Mouse (Mus musculus) neural tube, embryonic 11.5 days (tissue): ENCODE measurements around the gene Foxn3. TPM values are rescaled to one million over a fixed set of nuclear protein-coding genes. Genes with fewer than 3 reads are reported as not detected.

Experiments used
- ATAC-seq: fragments of 200-750 bp; cut with Nextera tagmentation; 2 replicates; pipeline ENCODE4 v1.8.0; 2017; ENCODE audit warnings: moderate number of reproducible peaks, mild to moderate bottlenecking, moderate TSS enrichment, moderate library complexity; ENCODE audit not compliant: insufficient read depth, low FRiP score, low TSS enrichment
- DNase-seq: peaks from one replicate; pipeline ENCODE4 v3.0.0-alpha.2; 2015; ENCODE audit warnings: low spot score
- H3K27ac ChIP-seq: fragments of 300-500 bp; sonication (generic); 2 replicates; pipeline ENCODE4 v1.5.1; 2014; ENCODE audit warnings: low read depth, mild to moderate bottlenecking, low read length
- H3K27me3 ChIP-seq: fragments of 300-500 bp; sonication (generic); 2 replicates; pipeline ENCODE4 v1.6.1; 2014; ENCODE audit warnings: mild to moderate bottlenecking, low read length, mixed read lengths; ENCODE audit not compliant: control insufficient read depth, insufficient read depth
- H3K36me3 ChIP-seq: fragments of 300-500 bp; sonication (generic); 2 replicates; pipeline ENCODE4 v1.6.1; 2014; ENCODE audit warnings: mild to moderate bottlenecking, low read length, moderate library complexity, mixed read lengths; ENCODE audit not compliant: control insufficient read depth, insufficient read depth
- H3K4me1 ChIP-seq: fragments of 300-500 bp; sonication (generic); 2 replicates; pipeline ENCODE4 v1.6.1; 2014; ENCODE audit warnings: low read length, mixed read lengths; ENCODE audit not compliant: control insufficient read depth, insufficient read depth
- H3K4me2 ChIP-seq: fragments of 300-500 bp; sonication (generic); 2 replicates; pipeline ENCODE4 v1.6.1; 2014; ENCODE audit warnings: low read depth, mild to moderate bottlenecking, moderate library complexity
- H3K4me3 ChIP-seq: fragments of 300-500 bp; sonication (generic); 2 replicates; pipeline ENCODE4 v1.5.1; 2014; ENCODE audit warnings: low read depth, low read length
- H3K9ac ChIP-seq: fragments of 300-500 bp; sonication (generic); 2 replicates; pipeline ENCODE4 v1.6.1; 2014; ENCODE audit warnings: mild to moderate bottlenecking, low read length
- H3K9me3 ChIP-seq: fragments of 300-500 bp; sonication (generic); 2 replicates; pipeline ENCODE4 v1.6.1; 2016; ENCODE audit warnings: low read length; ENCODE audit not compliant: control insufficient read depth
- WGBS: fragments of 180-500 bp; shearing (Covaris S2); extraction: QIAGEN DNeasy Blood & Tissue Kit; methylation state at CpG from one replicate; pipeline ENCODE4 v1.1.7; 2014; 5-methylcytosine and 5-hydroxymethylcytosine counted together
- polyA plus RNA-seq: library from polyadenylated mRNA; unstranded; fragments of >200 nt; fragmentation: Nextera tagmentation; extraction: Ambion mirVana; gene quantifications from 2 replicates; pipeline ENCODE4 v1.2.1, GENCODE M21; 2014

Gene Foxn3
- polyA plus RNA-seq, 1 experiment from 2014 or later: 85.8 TPM

- H3K4me3 ChIP-seq: no peak overlapping the region
- no peak overlapping the region for H3K4me2 ChIP-seq
- no peak overlapping the region for H3K9ac ChIP-seq
- H3K36me3 ChIP-seq: no peaks in the 10 kb centered on the region
- peaks cover 28% of the 10 kb centered on the region for H3K4me1 ChIP-seq
- 28% methylated on average over 12 of the region's 12 CpGs for WGBS
- H3K27ac ChIP-seq: peak overlapping the region; percentile 45
- peak; percentile 52 for DNase-seq
- no peak; the same call in 1 of the 2 replicates for ATAC-seq
- no peaks in the 10 kb centered on the region for H3K9me3 ChIP-seq
- H3K27me3 ChIP-seq: no peaks in the 10 kb centered on the region
Observed at GRCm38 (mm10) chr12:99336349-99337170, 226.8 kb downstream of the Foxn3 start.

- no peak overlapping the region for H3K27ac ChIP-seq
- H3K4me3 ChIP-seq: no peak overlapping the region
- ATAC-seq (no peak), DNase-seq (no peak)
- H3K4me2 ChIP-seq: no peak overlapping the region
- no peak overlapping the region for H3K9ac ChIP-seq
- H3K27me3 ChIP-seq: no peaks in the 10 kb centered on the region
- no peaks in the 10 kb centered on the region for H3K36me3 ChIP-seq
- H3K9me3 ChIP-seq: no peaks in the 10 kb centered on the region
- WGBS: 83% methylated on average over 9 of the region's 9 CpGs
- H3K4me1 ChIP-seq: peaks cover 34% of the 10 kb centered on the region
Observed at GRCm38 (mm10) chr12:99335628-99336027, 227.8 kb downstream of the Foxn3 start.

- Histone ChIP-seq H3K4me1 (peaks cover 45% of the 10 kb centered on the region), H3K27me3 (no peaks in the 10 kb centered on the region), H3K4me3 (no peak overlapping the region), H3K9ac (no peak overlapping the region), H3K27ac (no peak overlapping the region), H3K9me3 (no peaks in the 10 kb centered on the region), H3K4me2 (no peak overlapping the region), H3K36me3 (no peaks in the 10 kb centered on the region)
- 88% methylated on average over 9 of the region's 9 CpGs for WGBS
- ATAC-seq (no peak), DNase-seq (no peak)
Observed at GRCm38 (mm10) chr12:99334026-99334425, 229.4 kb downstream of the Foxn3 start.

GRCm38 (mm10) chr12:99333304-99333968 lies 229.9 kb downstream of the Foxn3 start:
- Histone ChIP-seq H3K4me2 (no peak overlapping the region), H3K27ac (no peak overlapping the region), H3K9ac (no peak overlapping the region), H3K4me3 (no peak overlapping the region), H3K36me3 (no peaks in the 10 kb centered on the region), H3K4me1 (peaks cover 49% of the 10 kb centered on the region), H3K27me3 (no peaks in the 10 kb centered on the region), H3K9me3 (no peaks in the 10 kb centered on the region)
- WGBS: 86% methylated on average over 20 of the region's 20 CpGs
- DNase-seq (no peak), ATAC-seq (no peak)

GRCm38 (mm10) chr12:99332144-99332807 lies 231.1 kb downstream of the Foxn3 start:
- Histone ChIP-seq H3K36me3 (no peaks in the 10 kb centered on the region), H3K27me3 (no peaks in the 10 kb centered on the region), H3K4me2 (no peak overlapping the region), H3K27ac (no peak overlapping the region), H3K4me3 (no peak overlapping the region), H3K9me3 (no peaks in the 10 kb centered on the region), H3K4me1 (peaks cover 49% of the 10 kb centered on the region), H3K9ac (no peak overlapping the region)
- DNase-seq: no peak
- 76% methylated on average over 16 of the region's 16 CpGs for WGBS
- ATAC-seq: no peak

GRCm38 (mm10) chr12:99331341-99331947 lies 231.9 kb downstream of the Foxn3 start:
- H3K27ac ChIP-seq: no peak overlapping the region
- no peak for DNase-seq
- no peaks in the 10 kb centered on the region for H3K27me3 ChIP-seq
- 30% methylated on average over 7 of the region's 8 CpGs for WGBS
- ATAC-seq: no peak
- no peak overlapping the region for H3K9ac ChIP-seq
- H3K36me3 ChIP-seq: no peaks in the 10 kb centered on the region
- no peak overlapping the region for H3K4me2 ChIP-seq
- no peaks in the 10 kb centered on the region for H3K9me3 ChIP-seq
- no peak overlapping the region for H3K4me3 ChIP-seq
- peaks cover 46% of the 10 kb centered on the region for H3K4me1 ChIP-seq

GRCm38 (mm10) chr12:99330822-99331285 lies 232.5 kb downstream of the Foxn3 start:
- no peak for DNase-seq
- H3K4me3 ChIP-seq: no peak overlapping the region
- no peak overlapping the region for H3K9ac ChIP-seq
- no peaks in the 10 kb centered on the region for H3K36me3 ChIP-seq
- peaks cover 45% of the 10 kb centered on the region for H3K4me1 ChIP-seq
- WGBS: 61% methylated on average over 12 of the region's 12 CpGs
- H3K27me3 ChIP-seq: no peaks in the 10 kb centered on the region
- H3K4me2 ChIP-seq: no peak overlapping the region
- H3K9me3 ChIP-seq: no peaks in the 10 kb centered on the region
- no peak for ATAC-seq
- no peak overlapping the region for H3K27ac ChIP-seq
